Mouse (Mus musculus) MEL (cell line): ENCODE measurements around the gene 8030411F24Rik. TPM values are rescaled to one million over a fixed set of nuclear protein-coding genes. Genes with fewer than 3 reads are reported as not detected.

Experiments used
- DNase-seq: peaks from one replicate; pipeline ENCODE4 v3.0.0; 2011; ENCODE audit warnings: low read depth, low spot score
- H3K27ac ChIP-seq: 2 replicates; pipeline ENCODE4 v1.5.1; 2012; ENCODE audit warnings: low read depth, mild to moderate bottlenecking, control low read depth, low read length, moderate library complexity; ENCODE audit not compliant: control insufficient read depth
- H3K27me3 ChIP-seq, 2 experiments: fragments of 150-350 bp in 1 of 2; sonication (generic) in 1 of 2; 2 replicates each; pipeline ENCODE4 v1.6.1; 2012; ENCODE audit warnings: low read length in 2 of 2, mild to moderate bottlenecking in 2 of 2, improper control_type of control experiment in 1 of 2, moderate library complexity in 1 of 2; ENCODE audit not compliant: insufficient read depth in 2 of 2, control insufficient read depth in 1 of 2
- H3K36me3 ChIP-seq, 2 experiments: 2 replicates each; pipeline ENCODE4 v1.6.1; 2012 to 2014; ENCODE audit warnings: low read length in 2 of 2, improper control_type of control experiment in 1 of 2, inconsistent platforms in 1 of 2, mild to moderate bottlenecking in 1 of 2; ENCODE audit not compliant: insufficient read depth in 2 of 2, control insufficient read depth in 1 of 2
- H3K4me1 ChIP-seq, 2 experiments: fragments of 150-350 bp in 1 of 2; sonication (generic) in 1 of 2; 2 replicates each; pipeline ENCODE4 v1.6.1; 2012; ENCODE audit warnings: low read length in 2 of 2, improper control_type of control experiment in 1 of 2, mild to moderate bottlenecking in 1 of 2; ENCODE audit not compliant: insufficient read depth in 2 of 2, control insufficient read depth in 1 of 2
- H3K4me3 ChIP-seq, 2 experiments: fragments of 150-350 bp in 1 of 2; sonication (generic) in 1 of 2; 2 replicates each; pipeline ENCODE4 v1.5.1; 2012; ENCODE audit warnings: low read depth in 2 of 2, low read length in 2 of 2, mild to moderate bottlenecking in 2 of 2, moderate library complexity in 2 of 2, control low read depth in 1 of 2, improper control_type of control experiment in 1 of 2; ENCODE audit not compliant: control insufficient read depth in 1 of 2, insufficient read depth in 1 of 2
- H3K79me2 ChIP-seq: 2 replicates; pipeline ENCODE4 v1.6.1; 2012; ENCODE audit warnings: mild to moderate bottlenecking, low read length, moderate library complexity; ENCODE audit not compliant: control insufficient read depth, poor library complexity, insufficient read depth
- H3K9ac ChIP-seq: 2 replicates; pipeline ENCODE4 v1.6.1; 2012; ENCODE audit warnings: low read depth, mild to moderate bottlenecking, control low read depth, low read length, moderate library complexity; ENCODE audit not compliant: control insufficient read depth, poor library complexity, severe bottlenecking
- H3K9me3 ChIP-seq: fragments of 150-350 bp; sonication (generic); replicated peaks from 2 replicates; pipeline ENCODE4 v1.6.1; 2012; ENCODE audit warnings: mild to moderate bottlenecking, low read length, improper control_type of control experiment, moderate library complexity; ENCODE audit not compliant: insufficient read depth
- CHD1 ChIP-seq: IDR thresholded peaks from 2 replicates; pipeline ENCODE4 v1.6.1; 2012; ENCODE audit warnings: low read depth, mild to moderate bottlenecking, inconsistent platforms, low read length, improper control_type of control experiment
- CTCF ChIP-seq, 3 experiments: IDR thresholded peaks in 2 of 3; conservative IDR thresholded peaks in 1 of 3; 2 replicates each; pipeline ENCODE4 v1.5.1; 2011 to 2012; ENCODE audit warnings: low read length in 3 of 3, low read depth in 2 of 3, mild to moderate bottlenecking in 2 of 3, improper control_type of control experiment in 1 of 3, inconsistent platforms in 1 of 3, mixed read lengths in 1 of 3, moderate library complexity in 1 of 3; ENCODE audit not compliant: control insufficient read depth in 1 of 3, insufficient read depth in 1 of 3, poor library complexity in 1 of 3, severe bottlenecking in 1 of 3
- EP300 ChIP-seq, 2 experiments: IDR thresholded peaks; 2 replicates each; pipeline ENCODE4 v1.6.1; 2011; ENCODE audit warnings: improper control_type of control experiment in 2 of 2, low read length in 2 of 2, low read depth in 1 of 2, mild to moderate bottlenecking in 1 of 2
- GABPA ChIP-seq: IDR thresholded peaks from 2 replicates; pipeline ENCODE4 v1.6.1; 2012; ENCODE audit warnings: low read depth, mild to moderate bottlenecking, inconsistent platforms, low read length, improper control_type of control experiment, moderate library complexity
- HCFC1 ChIP-seq: IDR thresholded peaks from 2 replicates; pipeline ENCODE4 v1.6.1; 2012; ENCODE audit warnings: low read depth, mild to moderate bottlenecking, inconsistent platforms, low read length, improper control_type of control experiment, moderate library complexity
- MAFK ChIP-seq: IDR thresholded peaks from 2 replicates; pipeline ENCODE4 v1.6.1; 2011; ENCODE audit warnings: low read depth, mild to moderate bottlenecking, low read length, improper control_type of control experiment, borderline replicate concordance
- MAX ChIP-seq: IDR thresholded peaks from 2 replicates; pipeline ENCODE4 v1.6.1; 2011; ENCODE audit warnings: low read length, improper control_type of control experiment
- MAZ ChIP-seq: IDR thresholded peaks from 2 replicates; pipeline ENCODE4 v1.6.1; 2012; ENCODE audit warnings: low read depth, mild to moderate bottlenecking, inconsistent platforms, low read length, improper control_type of control experiment
- MEF2A ChIP-seq: IDR thresholded peaks from 2 replicates; pipeline ENCODE4 v1.6.1; 2014; ENCODE audit warnings: low read depth, mild to moderate bottlenecking, inconsistent platforms, low read length, improper control_type of control experiment; ENCODE audit not compliant: poor library complexity, insufficient replicate concordance, severe bottlenecking; ENCODE audit errors: extremely low read depth
- MYB ChIP-seq: IDR thresholded peaks from 2 replicates; pipeline ENCODE4 v1.6.1; 2011; ENCODE audit warnings: mild to moderate bottlenecking, low read depth, low read length, improper control_type of control experiment
- MYC ChIP-seq: IDR thresholded peaks from 2 replicates; pipeline ENCODE4 v1.6.1; 2011; ENCODE audit warnings: low read depth, mild to moderate bottlenecking, low read length, improper control_type of control experiment, moderate library complexity
- NRF1 ChIP-seq: IDR thresholded peaks from 2 replicates; pipeline ENCODE4 v1.6.1; 2014; ENCODE audit warnings: low read depth, mild to moderate bottlenecking, inconsistent platforms, low read length, improper control_type of control experiment, moderate library complexity; ENCODE audit not compliant: poor library complexity, insufficient read depth, severe bottlenecking
- RAD21 ChIP-seq: IDR thresholded peaks from 2 replicates; pipeline ENCODE4 v1.6.1; 2011; ENCODE audit warnings: mild to moderate bottlenecking, low read depth, low read length, improper control_type of control experiment
- SMC3 ChIP-seq: IDR thresholded peaks from 2 replicates; pipeline ENCODE4 v1.6.1; 2011; ENCODE audit warnings: low read depth, low read length, improper control_type of control experiment
- TCF12 ChIP-seq: IDR thresholded peaks from 2 replicates; pipeline ENCODE4 v1.6.1; 2014; ENCODE audit warnings: low read depth, mild to moderate bottlenecking, inconsistent platforms, low read length, improper control_type of control experiment, moderate library complexity
- UBTF ChIP-seq: IDR thresholded peaks from 2 replicates; pipeline ENCODE4 v1.6.1; 2012; ENCODE audit warnings: low read depth, mild to moderate bottlenecking, inconsistent platforms, low read length, improper control_type of control experiment, moderate library complexity, borderline replicate concordance; ENCODE audit not compliant: insufficient read depth
- ZC3H11A ChIP-seq: IDR thresholded peaks from 2 replicates; pipeline ENCODE4 v1.6.1; 2012; ENCODE audit warnings: low read depth, mild to moderate bottlenecking, inconsistent platforms, low read length, improper control_type of control experiment
- ZMIZ1 ChIP-seq: IDR thresholded peaks from 2 replicates; pipeline ENCODE4 v1.6.1; 2012; ENCODE audit warnings: low read depth, mild to moderate bottlenecking, inconsistent platforms, low read length, improper control_type of control experiment, moderate library complexity
- polyA plus RNA-seq, 2 experiments: library from polyadenylated mRNA; stranded (reverse) in 1 of 2; unstranded in 1 of 2; fragments of >175 nt in 1 of 2; fragments of >200 nt in 1 of 2; gene quantifications; 2 replicates each; pipeline versions ENCODE4 v1.2.1 to v1.2.4; 2012; ENCODE audit warnings: low replicate concordance in 2 of 2, low read depth in 1 of 2; ENCODE audit not compliant: insufficient read length in 2 of 2, insufficient read depth in 1 of 2, missing spikeins in 1 of 2
- total RNA-seq: library from RNA; depleted of rRNA; stranded (reverse); fragments of 300-350 nt; gene quantifications from 2 replicates; pipeline ENCODE4 v1.2.3, GENCODE M21; 2012

Gene 8030411F24Rik
- total and polyA plus RNA-seq, 3 experiments, result not detected

- H3K9ac ChIP-seq, result no peak overlapping the region
- no peaks in the 10 kb centered on the region for H3K4me1 ChIP-seq
- no peak overlapping the region for H3K27ac ChIP-seq
- no peaks in the 10 kb centered on the region for H3K27me3 ChIP-seq
- no peaks in the 10 kb centered on the region for H3K36me3 ChIP-seq
- TF ChIP-seq TCF12, result no peak
- peak; percentile 55 for TF ChIP-seq RAD21
- peak; percentile 40 to 74 (median 53); a peak in 5 of 6 replicates for TF ChIP-seq CTCF (IDR thresholded peaks at IDR 0.05 in 2 of 3, conservative IDR thresholded peaks at IDR 0.05 in 1 of 3; ENCODE audit: control insufficient read depth in 1 of 3, insufficient read depth in 1 of 3, low read depth in 2 of 3, low read length in 3 of 3, poor library complexity in 1 of 3, severe bottlenecking in 1 of 3)
- TF ChIP-seq ZC3H11A, result peak; percentile 32
- TF ChIP-seq SMC3, result peak; percentile 62
- TF ChIP-seq EP300 (IDR thresholded peaks at IDR 0.05; ENCODE audit: low read depth in 1 of 2, low read length in 2 of 2), result no peak
- peak; percentile 83 for DNase-seq
- no peaks in the 10 kb centered on the region for H3K79me2 ChIP-seq
- no peaks in the 10 kb centered on the region for H3K9me3 ChIP-seq
- H3K4me3 ChIP-seq, result no peak overlapping the region
Measured at GRCm38 (mm10) chr2:148751893-148752813, 29.7 kb upstream of the 8030411F24Rik start.

GRCm38 (mm10) chr2:148754310-148754846, 27.4 kb upstream of the 8030411F24Rik start:
- no peaks in the 10 kb centered on the region for H3K79me2 ChIP-seq
- no peaks in the 10 kb centered on the region for H3K9me3 ChIP-seq
- no peak for DNase-seq
- H3K36me3 ChIP-seq, result no peaks in the 10 kb centered on the region
- no peak for TF ChIP-seq MYC
- TF ChIP-seq ZC3H11A, result no peak
- no peak for TF ChIP-seq MEF2A
- no peak overlapping the region for H3K27ac ChIP-seq
- H3K4me1 ChIP-seq, result no peaks in the 10 kb centered on the region
- no peak overlapping the region for H3K9ac ChIP-seq
- no peak overlapping the region for H3K4me3 ChIP-seq
- H3K27me3 ChIP-seq, result no peaks in the 10 kb centered on the region

- no peak for DNase-seq
- TF ChIP-seq MAX, result no peak
- TF ChIP-seq HCFC1, result no peak
- no peak for TF ChIP-seq ZMIZ1
- no peak for TF ChIP-seq MYB
- TF ChIP-seq GABPA, result no peak
- no peak for TF ChIP-seq ZC3H11A
- TF ChIP-seq CHD1, result no peak
- no peak for TF ChIP-seq MAFK
- no peak for TF ChIP-seq UBTF
- TF ChIP-seq MEF2A, result no peak
- TF ChIP-seq MAZ, result no peak
- no peak for TF ChIP-seq NRF1
- Histone ChIP-seq H3K9ac (no peak overlapping the region), H3K4me3 (no peak overlapping the region), H3K27ac (no peak overlapping the region), H3K79me2 (no peaks in the 10 kb centered on the region), H3K36me3 (no peaks in the 10 kb centered on the region), H3K4me1 (no peaks in the 10 kb centered on the region), H3K27me3 (no peaks in the 10 kb centered on the region), H3K9me3 (no peaks in the 10 kb centered on the region)
Measured at GRCm38 (mm10) chr2:148763648-148764388, 18.0 kb upstream of the 8030411F24Rik start.
